17 mouse cellular contexts compared by ENCODE assay signal in the genomic region with DNA sequence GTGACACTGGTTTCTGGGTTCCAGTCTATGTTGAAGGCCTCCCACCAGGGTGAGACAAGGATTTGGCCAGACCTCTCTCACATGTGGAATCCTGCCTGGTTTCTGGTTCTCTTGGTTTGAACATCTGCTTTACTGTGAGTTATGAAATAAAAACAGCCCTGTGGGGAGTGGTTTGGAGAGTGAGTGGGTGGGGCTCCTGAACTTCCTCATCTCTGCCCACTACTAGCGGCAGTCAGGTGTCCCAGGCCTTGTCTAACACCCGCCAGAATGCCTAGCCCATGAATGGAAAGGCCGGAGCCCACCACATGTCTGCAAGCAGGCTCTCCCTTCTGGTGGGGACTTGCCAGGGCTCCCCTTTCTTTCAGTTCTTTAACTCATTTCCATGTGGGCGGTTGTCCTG. TPM values are rescaled to one million over a fixed set of nuclear protein-coding genes. Genes with fewer than 3 reads are reported as not detected.
A peak's percentile ranks its signal among the peaks of the same experiment; 100 is the strongest.
DNase-seq lines count a peak whose midpoint lies in the region; ATAC-seq and TF ChIP-seq lines count a peak whose summit lies in the region.
"Had no signal": no experiment of that assay in that cellular context is flagged by ENCODE, and none has a peak within 500 bp of the region (broad histone marks: within the 10 kb centered on the region; RNA-seq: fewer than 3 reads in every experiment).

No protein-coding gene starts in this region.

- H3K79me2 ChIP-seq in heart, adult 2 months (replicated peaks; ENCODE audit: control insufficient read depth, insufficient read depth, low read length), result no peaks in the 10 kb centered on the region

- H3K4me2 ChIP-seq in forebrain, embryonic 14.5 days (ENCODE audit: low read length), result no peak overlapping the region
- H3K4me2 ChIP-seq: midbrain, embryonic 13.5 days; neural tube, embryonic 13.5 days had no signal

- TF ChIP-seq POLR2A in heart, adult 2 months (IDR thresholded peaks at IDR 0.05; ENCODE audit: insufficient read depth, low read depth, low read length), result no peak
- no peak for TF ChIP-seq POLR2A in bone marrow, adult 2 months (IDR thresholded peaks at IDR 0.05; ENCODE audit: borderline replicate concordance, control insufficient read depth, low read depth, low read length)

- no peak overlapping the region for H3K4me3 ChIP-seq in heart, adult 2 months
- H3K4me3 ChIP-seq in heart, embryonic 10.5 days, result no peak overlapping the region
- no peak overlapping the region for H3K4me3 ChIP-seq in bone marrow, adult 2 months (replicated peaks; ENCODE audit: control insufficient read depth, low read depth, low read length)
- H3K4me3 ChIP-seq in forebrain, embryonic 14.5 days (ENCODE audit: low read depth, low read length), result no peak overlapping the region
- H3K4me3 ChIP-seq: embryonic facial prominence, embryonic 10.5 days; forebrain, embryonic 10.5 days; midbrain, embryonic 13.5 days; neural tube, embryonic 13.5 days had no signal

- no peak overlapping the region for H3K9ac ChIP-seq in heart, adult 2 months (ENCODE audit: low read depth, low read length)
- no peak overlapping the region for H3K9ac ChIP-seq in forebrain, embryonic 14.5 days (ENCODE audit: low read length)
- H3K9ac ChIP-seq: midbrain, embryonic 13.5 days; neural tube, embryonic 13.5 days had no signal

- H3K9me3 ChIP-seq in heart, embryonic 10.5 days, result no peaks in the 10 kb centered on the region
- no peaks in the 10 kb centered on the region for H3K9me3 ChIP-seq in forebrain, embryonic 14.5 days (replicated peaks; ENCODE audit: control insufficient read depth, low read length)
- H3K9me3 ChIP-seq: embryonic facial prominence, embryonic 10.5 days; forebrain, embryonic 10.5 days; midbrain, embryonic 13.5 days; neural tube, embryonic 13.5 days had no signal

- intact Hi-C loops in heart, adult 2 months (cut with DNase I), result no loop called here
- intact Hi-C loops in heart, postnatal 36 days (cut with DNase I), result no loop called here
- intact Hi-C loops in left cerebral cortex, postnatal 25 days (cut with DNase I), result no loop called here
- intact Hi-C loops in left cerebral cortex, postnatal 14 days (cut with DNase I), result loop anchor here (10.0 kb wide), 1 partner anchor 303 kb away; no protein-coding TSS in a partner anchor

- TF ChIP-seq CTCF in heart, adult 2 months (IDR thresholded peaks at IDR 0.05), result no peak
- TF ChIP-seq CTCF in bone marrow, adult 2 months (IDR thresholded peaks at IDR 0.05; ENCODE audit: control insufficient read depth, insufficient read depth, low read length), result no peak

- H3K4me1 ChIP-seq in heart, adult 2 months (ENCODE audit: control insufficient read depth, insufficient read depth, low read length), result no peaks in the 10 kb centered on the region; the same call in 1 of the 2 replicates
- peaks cover 8% of the 10 kb centered on the region; the same call in 1 of the 2 replicates for H3K4me1 ChIP-seq in heart, embryonic 10.5 days
- no peaks in the 10 kb centered on the region; the same call in 1 of the 2 replicates for H3K4me1 ChIP-seq in bone marrow, adult 2 months (ENCODE audit: control insufficient read depth, insufficient read depth, low read length)
- no peaks in the 10 kb centered on the region for H3K4me1 ChIP-seq in forebrain, embryonic 14.5 days (ENCODE audit: control insufficient read depth, insufficient read depth, low read length)

- 82% methylated on average over 4 of the region's 4 CpGs for WGBS in heart, adult 2 months
- WGBS in heart, embryonic 10.5 days, result 90% methylated on average over 4 of the region's 4 CpGs
- 29% methylated on average over 4 of the region's 4 CpGs for WGBS in bone marrow, adult 2 months
- whole genome bisulfite sequencing in forebrain, embryonic 14.5 days, result 89% methylated on average over 4 of the region's 4 CpGs

- ATAC-seq in forebrain, embryonic 14.5 days, result no peak
- ATAC-seq: midbrain, embryonic 13.5 days had no signal

- no peaks in the 10 kb centered on the region for H3K27me3 ChIP-seq in heart, adult 2 months (ENCODE audit: control insufficient read depth, insufficient read depth, low read length)
- H3K27me3 ChIP-seq in heart, embryonic 10.5 days (ENCODE audit: insufficient read depth, poor library complexity, severe bottlenecking), result no peaks in the 10 kb centered on the region
- no peaks in the 10 kb centered on the region for H3K27me3 ChIP-seq in forebrain, embryonic 14.5 days (replicated peaks; ENCODE audit: control insufficient read depth, insufficient read depth, low read length)
- H3K27me3 ChIP-seq: midbrain, embryonic 13.5 days; neural tube, embryonic 13.5 days had no signal

- no peak overlapping the region for H3K27ac ChIP-seq in heart, adult 2 months
- no peak overlapping the region for H3K27ac ChIP-seq in heart, embryonic 10.5 days
- H3K27ac ChIP-seq in bone marrow, adult 2 months (ENCODE audit: control insufficient read depth, insufficient read depth, low read depth, low read length, poor library complexity), result peak overlapping the region; percentile 23
- H3K27ac ChIP-seq in forebrain, embryonic 14.5 days (ENCODE audit: low read depth, low read length), result no peak overlapping the region
- H3K27ac ChIP-seq: embryonic facial prominence, embryonic 10.5 days; forebrain, embryonic 10.5 days; kidney, postnatal 0 days; midbrain, embryonic 13.5 days; neural tube, embryonic 13.5 days had no signal

- peak; percentile 29 to 32 for DNase-seq in heart, adult 2 months
- DNase-seq in heart, embryonic 10.5 days (ENCODE audit: low spot score), result no peak
- DNase-seq in 416B (ENCODE audit: low read depth), result peak; percentile 57
- DNase-seq in heart, postnatal 36 days, result peak; percentile 7 to 25
- no peak for DNase-seq in left cerebral cortex, postnatal 25 days (ENCODE audit: low spot score in 2 of 2)
- DNase-seq in left cerebral cortex, postnatal 14 days (ENCODE audit: low spot score in 2 of 2), result no peak
- DNase-seq in forebrain, embryonic 14.5 days (ENCODE audit: low spot score), result no peak
- DNase-seq: adrenal gland, postnatal 14 days; cerebellum, adult 2 months; right cerebral cortex, adult 18-20 months; thymus, postnatal 4 days had no signal

- no peaks in the 10 kb centered on the region for H3K36me3 ChIP-seq in heart, adult 2 months (ENCODE audit: control insufficient read depth, insufficient read depth, low read length)
- H3K36me3 ChIP-seq in heart, embryonic 10.5 days, result no peaks in the 10 kb centered on the region
- H3K36me3 ChIP-seq in forebrain, embryonic 14.5 days (ENCODE audit: control insufficient read depth, insufficient read depth, low read length), result no peaks in the 10 kb centered on the region
- H3K36me3 ChIP-seq: embryonic facial prominence, embryonic 10.5 days; forebrain, embryonic 10.5 days; midbrain, embryonic 13.5 days; neural tube, embryonic 13.5 days had no signal

- no peak for TF ChIP-seq EP300 in heart, adult 2 months (IDR thresholded peaks at IDR 0.05; ENCODE audit: insufficient read depth, low read depth, low read length)

RNA-seq across cellular contexts. Expression of a gene that starts 42.3 kb away (rescaled TPM):
- 10 to 100 TPM; 13.9 to 15.7 TPM for total RNA-seq in heart, adult 2 months (2021)
- polyA plus RNA-seq in heart, adult 2 months (2012; rRNA removed), result 10.5 and 13.1 TPM in 2 replicates
- 32.2 and 37.1 TPM in 2 replicates for polyA plus RNA-seq in heart, embryonic 10.5 days (2016; fragmentation: Nextera tagmentation; extraction: Ambion mirVana)
- polyA plus RNA-seq in bone marrow, adult 2 months (2011; ENCODE audit: insufficient read depth, insufficient read length, low replicate concordance, missing spikeins), result 3.3 and 5.6 TPM in 2 replicates
- total RNA-seq in heart, postnatal 36 days (2021), result 10 to 100 TPM; 14.5 to 15.7 TPM
- total RNA-seq in left cerebral cortex, postnatal 25 days (2021), result 10 to 100 TPM; 57.8 to 58.3 TPM
- total RNA-seq in left cerebral cortex, postnatal 14 days (2021), result 10 to 100 TPM; 54.1 to 58.4 TPM
- 69.7 and 79.1 TPM in 2 replicates for polyA plus RNA-seq in forebrain, embryonic 14.5 days (2014; fragmentation: Nextera tagmentation; extraction: Ambion mirVana)

RNA-seq across cellular contexts. Expression of a gene that starts 48.1 kb away (rescaled TPM):
- total RNA-seq in heart, adult 2 months (2021), result 10 to 100 TPM; 92.0 to 95.7 TPM
- polyA plus RNA-seq in heart, adult 2 months (2012; rRNA removed), result 25.4 and 38.2 TPM in 2 replicates
- 36.1 and 43.0 TPM in 2 replicates for polyA plus RNA-seq in heart, embryonic 10.5 days (2016; fragmentation: Nextera tagmentation; extraction: Ambion mirVana)
- 5.8 and 24.7 TPM in 2 replicates for polyA plus RNA-seq in bone marrow, adult 2 months (2011; ENCODE audit: insufficient read depth, insufficient read length, low replicate concordance, missing spikeins)
- total RNA-seq in heart, postnatal 36 days (2021), result 100 to 1,000 TPM in 1 of 2 experiments, 10 to 100 TPM in 1; 91.7 to 105 TPM
- total RNA-seq in left cerebral cortex, postnatal 25 days (2021), result 10 to 100 TPM; 49.7 to 51.4 TPM
- 10 to 100 TPM; 36.7 to 47.3 TPM for total RNA-seq in left cerebral cortex, postnatal 14 days (2021)
- polyA plus RNA-seq in forebrain, embryonic 14.5 days (2014; fragmentation: Nextera tagmentation; extraction: Ambion mirVana), result 45.8 and 59.0 TPM in 2 replicates

Comparison
In these comparisons a context has a peak if more than half of its experiments do, and no peak if none do; other contexts are left out.
1. DNase-seq: peak in heart, adult 2 months (2 of 2), 416B (single experiment) and heart, postnatal 36 days (2 of 2); none in heart, embryonic 10.5 days (single experiment), left cerebral cortex, postnatal 25 days (0 of 2), left cerebral cortex, postnatal 14 days (0 of 2) and forebrain, embryonic 14.5 days (single experiment).